Mouse (Mus musculus) thymus, postnatal 36 days (tissue): Measurements from ENCODE around the gene March6.

ENCODE experiments used
- DNase-seq, 2 experiments: peaks; one replicate each; pipeline ENCODE4 v3.0.0; 2022; ENCODE audit warnings: mixed read lengths in 2 of 2

The March6 gene

DNA sequence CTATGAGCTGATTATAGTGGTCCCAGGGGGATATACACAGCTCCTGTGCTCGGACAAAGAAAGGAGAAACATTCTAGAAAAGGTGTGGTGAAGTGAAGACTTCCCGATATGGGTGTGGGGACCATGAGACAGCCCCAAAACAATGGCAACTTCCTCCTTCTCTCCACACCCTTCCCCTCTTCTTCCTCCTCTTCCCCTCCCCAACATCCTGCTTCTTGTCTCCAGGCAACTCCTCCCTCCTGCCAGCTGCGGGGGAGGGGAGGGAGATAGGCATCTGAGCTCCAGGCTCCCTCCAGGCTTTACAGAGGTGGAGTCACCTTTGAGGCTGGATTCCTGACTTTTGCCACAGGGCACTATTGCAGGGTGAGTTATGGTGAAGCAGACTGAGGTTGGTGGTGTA lies 117.9 kb downstream of the March6 start:
- DNase-seq = no peak

GRCm38 (mm10) chr15:31412436-31412835 lies 118.4 kb downstream of the March6 start:
- no peak for DNase-seq

GRCm38 (mm10) chr15:31407490-31407889 lies 123.4 kb downstream of the March6 start:
- DNase-seq = no peak

GRCm38 (mm10) chr15:31406881-31407280 lies 124.0 kb downstream of the March6 start:
- no peak for DNase-seq
